Mouse (Mus musculus) lung, postnatal 0 days (tissue): ENCODE measurements around the gene S100a5.

Source experiments
- CTCF ChIP-seq: IDR thresholded peaks from 2 replicates; pipeline ENCODE4 v1.5.1; 2016; ENCODE audit warnings: antibody characterized with exemption, mild to moderate bottlenecking
- EP300 ChIP-seq: IDR thresholded peaks from 2 replicates; pipeline ENCODE4 v1.6.1; 2016; ENCODE audit warnings: antibody characterized with exemption, mild to moderate bottlenecking, control low read depth

DNA sequence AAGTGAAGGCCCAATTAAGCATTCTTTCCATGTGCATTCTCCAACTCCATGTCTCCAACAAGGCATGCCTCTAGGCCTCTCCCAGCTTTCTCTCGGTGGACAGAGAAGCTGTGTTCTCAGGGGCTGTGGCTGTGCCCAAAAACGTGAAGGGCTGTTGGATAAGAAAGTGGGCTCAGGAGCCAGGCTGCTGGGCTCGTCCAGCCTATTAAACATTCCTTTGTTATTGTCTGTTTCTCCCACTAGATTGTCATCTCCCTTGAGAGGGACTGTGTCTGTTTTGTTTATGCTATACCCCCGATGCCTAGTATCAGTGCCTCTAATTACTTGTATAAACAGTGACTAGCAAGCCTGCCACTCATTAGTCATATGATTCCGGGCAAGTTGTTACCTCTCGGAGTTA lies 10.6 kb upstream of the S100a5 start:
- TF ChIP-seq EP300 (no peak), CTCF (no peak)
